Mouse (Mus musculus): ENCODE measurements around the gene P2rx4.

DNA sequence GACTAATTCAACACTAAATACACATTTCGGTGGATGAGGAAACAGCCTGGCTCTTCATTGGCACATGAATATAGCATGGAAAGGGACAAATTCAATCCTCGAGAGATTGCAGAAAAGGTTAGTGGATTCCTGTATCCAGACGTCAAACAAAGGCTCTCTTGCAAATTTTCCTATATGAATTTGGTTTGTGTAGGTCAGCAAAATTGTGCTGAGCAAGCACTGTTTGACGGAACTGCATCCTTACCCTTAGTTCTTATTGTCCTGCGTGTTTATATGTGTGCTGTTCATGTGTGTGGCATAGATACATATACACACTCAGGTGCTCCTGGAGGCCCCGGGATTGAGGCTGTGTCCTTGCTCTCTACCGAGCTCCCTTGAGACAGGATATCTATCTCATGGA is 18.2 kb upstream of the P2rx4 start:
- no peak for TF ChIP-seq CTCF (IDR thresholded peaks at IDR 0.05; ENCODE audit: low read depth)
- TF ChIP-seq EP300 (IDR thresholded peaks at IDR 0.05; ENCODE audit: low read depth), result no peak

Data from liver, embryonic 14.5 days (tissue).